Mouse (Mus musculus) liver, embryonic 14.5 days (tissue): Measurements from ENCODE around the gene Wnt7a.

Experiments used
- CTCF ChIP-seq: IDR thresholded peaks from 2 replicates; pipeline ENCODE4 v1.5.1; 2016; ENCODE audit warnings: antibody characterized with exemption, low read depth, control low read depth
- EP300 ChIP-seq: IDR thresholded peaks from 2 replicates; pipeline ENCODE4 v1.6.1; 2016; ENCODE audit warnings: antibody characterized with exemption, low read depth

DNA sequence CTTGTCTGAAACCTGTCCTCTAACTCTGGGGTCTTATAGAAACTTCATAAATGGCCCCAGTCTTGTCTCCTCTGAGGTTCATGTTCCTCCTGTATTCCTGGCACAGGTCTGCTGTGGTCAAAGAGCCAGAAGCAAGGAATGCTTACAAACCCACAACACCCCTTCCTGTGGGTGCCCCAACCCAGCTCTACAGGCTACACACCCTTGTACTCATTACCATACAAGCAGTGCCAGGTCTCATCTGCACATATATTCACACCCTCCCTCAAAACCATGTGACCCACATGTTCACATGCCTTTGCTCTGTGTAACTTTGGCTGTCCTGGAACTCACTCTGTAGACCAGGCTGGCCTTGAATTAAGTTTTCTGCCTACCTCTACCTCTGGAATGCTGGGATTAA, 38.2 kb downstream of the Wnt7a start:
- no peak for TF ChIP-seq CTCF
- TF ChIP-seq EP300 = no peak
